In the genomic region with DNA sequence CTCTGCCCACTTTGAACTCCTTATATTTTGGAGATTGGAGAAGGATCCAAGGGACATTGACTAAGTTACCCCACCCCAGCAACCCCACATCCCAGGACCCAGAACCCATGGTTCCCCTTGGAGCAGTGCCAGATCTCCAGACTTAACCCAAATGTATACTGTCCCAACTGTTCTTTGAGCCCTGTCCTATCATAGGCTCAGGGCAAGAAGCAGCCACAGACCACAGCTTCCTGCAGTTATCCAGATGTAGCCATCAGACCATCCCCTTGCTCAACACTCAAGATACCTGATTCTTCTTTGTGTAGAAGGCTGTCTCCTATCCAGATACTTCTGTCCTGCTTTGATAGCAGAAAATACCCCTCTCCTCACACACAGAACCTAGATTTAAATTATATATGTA, we compare ENCODE assay signal across 19 mouse cellular contexts. TPM values are rescaled to one million over a fixed set of nuclear protein-coding genes. Genes with fewer than 3 reads are reported as not detected.
A peak's percentile ranks its signal among the peaks of the same experiment; 100 is the strongest.
DNase-seq lines count a peak whose midpoint lies in the region; ATAC-seq and TF ChIP-seq lines count a peak whose summit lies in the region.
"Had no signal": no experiment of that assay in that cellular context is flagged by ENCODE, and none has a peak within 500 bp of the region (broad histone marks: within the 10 kb centered on the region; RNA-seq: fewer than 3 reads in every experiment).

No protein-coding gene starts in this region.

- no peaks in the 10 kb centered on the region for H3K36me3 ChIP-seq in lung, postnatal 0 days (ENCODE audit: insufficient read depth, low read length)
- H3K36me3 ChIP-seq: embryonic facial prominence, embryonic 12.5 days; heart, embryonic 15.5 days; hindbrain, embryonic 12.5 days; midbrain, embryonic 12.5 days had no signal

- TF ChIP-seq CTCF in lung, postnatal 0 days (IDR thresholded peaks at IDR 0.05): no peak

- no peak overlapping the region for H3K4me3 ChIP-seq in lung, postnatal 0 days (ENCODE audit: low read depth, low read length)
- H3K4me3 ChIP-seq: embryonic facial prominence, embryonic 12.5 days; heart, embryonic 15.5 days; hindbrain, embryonic 12.5 days; midbrain, embryonic 12.5 days had no signal

- DNase-seq in CD4-positive, CD25-positive, alpha-beta regulatory T cell, adult 2 months (ENCODE audit: low read depth, low spot score): peak; percentile 12
- no peak for DNase-seq in lung, postnatal 0 days (ENCODE audit: low spot score)
- no peak for DNase-seq in lung, postnatal 14 days
- DNase-seq in retina, postnatal 1 day: no peak
- DNase-seq in adrenal gland, postnatal 25 days: no peak
- DNase-seq: adrenal gland, postnatal 14 days; cerebellum, postnatal 14 days; kidney, postnatal 10 days had no signal

- no peaks in the 10 kb centered on the region for H3K4me1 ChIP-seq in lung, postnatal 0 days (ENCODE audit: insufficient read depth, low read depth, low read length)
- H3K4me1 ChIP-seq: embryonic facial prominence, embryonic 12.5 days; hindbrain, embryonic 12.5 days; midbrain, embryonic 12.5 days had no signal

- no peak overlapping the region for H3K9ac ChIP-seq in lung, postnatal 0 days (replicated peaks; ENCODE audit: low read depth)
- H3K9ac ChIP-seq: embryonic facial prominence, embryonic 12.5 days; heart, embryonic 15.5 days; hindbrain, embryonic 12.5 days; midbrain, embryonic 12.5 days had no signal

- H3K4me2 ChIP-seq in lung, postnatal 0 days (replicated peaks; ENCODE audit: low read depth, low read length): no peak overlapping the region
- H3K4me2 ChIP-seq: embryonic facial prominence, embryonic 12.5 days; heart, embryonic 15.5 days; hindbrain, embryonic 12.5 days; midbrain, embryonic 12.5 days had no signal

- H3K27me3 ChIP-seq in lung, postnatal 0 days (replicated peaks; ENCODE audit: insufficient read depth, low read length): no peaks in the 10 kb centered on the region
- H3K27me3 ChIP-seq: embryonic facial prominence, embryonic 12.5 days; heart, embryonic 15.5 days; hindbrain, embryonic 12.5 days; midbrain, embryonic 12.5 days had no signal

- no peak for ATAC-seq in CD4-positive, CD25-positive, alpha-beta regulatory T cell, adult 4 months
- ATAC-seq in lung, postnatal 0 days: no peak
- ATAC-seq in activated CD4-positive, CD25-positive, alpha-beta regulatory T cell, adult 4 months: peak; percentile 47
- peak; percentile 81 for ATAC-seq in megakaryocyte, adult 5-6 weeks (ENCODE audit: poor library complexity, severe bottlenecking)

- no peaks in the 10 kb centered on the region for H3K9me3 ChIP-seq in lung, postnatal 0 days (ENCODE audit: low read length)
- H3K9me3 ChIP-seq: embryonic facial prominence, embryonic 12.5 days; heart, embryonic 15.5 days; hindbrain, embryonic 12.5 days; midbrain, embryonic 12.5 days had no signal

- no peak for TF ChIP-seq EP300 in lung, postnatal 0 days (IDR thresholded peaks at IDR 0.05)

- peak overlapping the region; percentile 63 for H3K27ac ChIP-seq in lung, postnatal 0 days (ENCODE audit: low read length)
- H3K27ac ChIP-seq: embryonic facial prominence, embryonic 12.5 days; hindbrain, embryonic 12.5 days; midbrain, embryonic 12.5 days had no signal

RNA-seq across cellular contexts. Expression of gene Igll1, which starts 1.4 kb away (rescaled TPM):
- polyA plus RNA-seq in CD4-positive, CD25-positive, alpha-beta regulatory T cell, adult 4 months (2017; shearing (Covaris generic)): not detected
- 0.60 and 1.0 TPM in 2 replicates for polyA plus RNA-seq in lung, postnatal 0 days (2015; fragmentation: Nextera tagmentation; extraction: Ambion mirVana)
- under 1 TPM in 1 of 2 experiments, not detected in 1; 0.15 TPM for polyA plus RNA-seq in activated CD4-positive, CD25-positive, alpha-beta regulatory T cell, adult 4 months (2017; shearing (Covaris generic))
- 1.3 TPM in 1 of 2 replicates, not detected in the other for total RNA-seq in megakaryocyte, adult 5-6 weeks (2015)
- total RNA-seq in megakaryocyte, adult 5-6 weeks (2017): 0.45 and 0.51 TPM in 2 replicates
- total RNA-seq in adrenal gland, postnatal 25 days (2021): not detected in 2 replicates
- total RNA-seq: layer of hippocampus, postnatal 14 days; left cerebral cortex, postnatal 25 days; liver, adult 2 months had no signal
- polyA plus RNA-seq: embryonic facial prominence, embryonic 12.5 days; heart, embryonic 15.5 days; hindbrain, embryonic 12.5 days; intestine, embryonic 14.5 days; liver, adult 2 months; midbrain, embryonic 12.5 days had no signal

RNA-seq across cellular contexts. Expression of gene Top3b, which starts 5.3 kb away (rescaled TPM):
- polyA plus RNA-seq in CD4-positive, CD25-positive, alpha-beta regulatory T cell, adult 4 months (2017; shearing (Covaris generic)): 10 to 100 TPM; 54.8 to 75.6 TPM
- polyA plus RNA-seq in lung, postnatal 0 days (2015; fragmentation: Nextera tagmentation; extraction: Ambion mirVana): 51.0 and 51.7 TPM in 2 replicates
- 10 to 100 TPM; 41.5 to 52.3 TPM for polyA plus RNA-seq in activated CD4-positive, CD25-positive, alpha-beta regulatory T cell, adult 4 months (2017; shearing (Covaris generic))
- total RNA-seq in megakaryocyte, adult 5-6 weeks (2015): 24.8 and 31.2 TPM in 2 replicates
- 31.6 and 41.8 TPM in 2 replicates for total RNA-seq in megakaryocyte, adult 5-6 weeks (2017)
- 74.9 and 75.2 TPM in 2 replicates for total RNA-seq in adrenal gland, postnatal 25 days (2021)

RNA-seq across cellular contexts. Expression of gene Vpreb1, which starts 5.4 kb away (rescaled TPM):
- 1 to 10 TPM in 1 of 2 experiments, not detected in 1; 3.0 TPM for polyA plus RNA-seq in CD4-positive, CD25-positive, alpha-beta regulatory T cell, adult 4 months (2017; shearing (Covaris generic))
- 2.2 and 2.3 TPM in 2 replicates for polyA plus RNA-seq in lung, postnatal 0 days (2015; fragmentation: Nextera tagmentation; extraction: Ambion mirVana)
- polyA plus RNA-seq in activated CD4-positive, CD25-positive, alpha-beta regulatory T cell, adult 4 months (2017; shearing (Covaris generic)): 1 to 10 TPM; 1.1 to 2.2 TPM
- not detected in 2 replicates for total RNA-seq in megakaryocyte, adult 5-6 weeks (2015)
- 1.6 TPM in 1 of 2 replicates, not detected in the other for total RNA-seq in megakaryocyte, adult 5-6 weeks (2017)
- total RNA-seq in adrenal gland, postnatal 25 days (2021): 0.91 TPM in 1 of 2 replicates, not detected in the other
- total RNA-seq: adrenal gland, postnatal 14 days; left cerebral cortex, postnatal 25 days; liver, adult 2 months had no signal

RNA-seq across cellular contexts. Expression of gene Ppm1f, which starts 31.1 kb away (rescaled TPM):
- 10 to 100 TPM; 12.3 to 26.4 TPM for polyA plus RNA-seq in CD4-positive, CD25-positive, alpha-beta regulatory T cell, adult 4 months (2017; shearing (Covaris generic))
- polyA plus RNA-seq in lung, postnatal 0 days (2015; fragmentation: Nextera tagmentation; extraction: Ambion mirVana): 24.9 and 26.8 TPM in 2 replicates
- polyA plus RNA-seq in activated CD4-positive, CD25-positive, alpha-beta regulatory T cell, adult 4 months (2017; shearing (Covaris generic)): 10 to 100 TPM in 1 of 2 experiments, 1 to 10 TPM in 1; 9.3 to 14.4 TPM
- 1.6 and 2.6 TPM in 2 replicates for total RNA-seq in megakaryocyte, adult 5-6 weeks (2015)
- total RNA-seq in megakaryocyte, adult 5-6 weeks (2017): 6.5 and 7.9 TPM in 2 replicates
- 42.7 and 45.4 TPM in 2 replicates for total RNA-seq in adrenal gland, postnatal 25 days (2021)

RNA-seq across cellular contexts. Expression of gene Spag6l, which starts 36.0 kb away (rescaled TPM):
- polyA plus RNA-seq in CD4-positive, CD25-positive, alpha-beta regulatory T cell, adult 4 months (2017; shearing (Covaris generic)): not detected
- 13.0 and 14.1 TPM in 2 replicates for polyA plus RNA-seq in lung, postnatal 0 days (2015; fragmentation: Nextera tagmentation; extraction: Ambion mirVana)
- polyA plus RNA-seq in activated CD4-positive, CD25-positive, alpha-beta regulatory T cell, adult 4 months (2017; shearing (Covaris generic)): under 1 TPM in 1 of 2 experiments, not detected in 1; 0.96 TPM
- not detected in 2 replicates for total RNA-seq in megakaryocyte, adult 5-6 weeks (2015)
- not detected in 2 replicates for total RNA-seq in megakaryocyte, adult 5-6 weeks (2017)
- 0.15 TPM in 1 of 2 replicates, not detected in the other for total RNA-seq in adrenal gland, postnatal 25 days (2021)
- total RNA-seq: liver, adult 2 months had no signal
- polyA plus RNA-seq: liver, adult 2 months had no signal

Comparison
In these comparisons a context has a peak if more than half of its experiments do, and no peak if none do; other contexts are left out.
1. ATAC-seq: peak in activated CD4-positive, CD25-positive, alpha-beta regulatory T cell, adult 4 months (single experiment) and megakaryocyte, adult 5-6 weeks (single experiment); none in CD4-positive, CD25-positive, alpha-beta regulatory T cell, adult 4 months (single experiment) and lung, postnatal 0 days (single experiment).